Mouse (Mus musculus) liver, adult 2 months (tissue): Measurements from ENCODE around the gene Pagr1a.

Experiments used
- CTCF ChIP-seq: fragments of 200-500 bp; IDR thresholded peaks from 2 replicates; pipeline ENCODE4 v1.5.1; 2011; ENCODE audit warnings: low read depth, low read length, control low read depth
- POLR2A ChIP-seq: fragments of 200-500 bp; IDR thresholded peaks from 2 replicates; pipeline ENCODE4 v1.6.1; 2011; ENCODE audit warnings: low read length, control low read depth; ENCODE audit not compliant: insufficient read depth; ENCODE audit errors: extremely low read depth

DNA sequence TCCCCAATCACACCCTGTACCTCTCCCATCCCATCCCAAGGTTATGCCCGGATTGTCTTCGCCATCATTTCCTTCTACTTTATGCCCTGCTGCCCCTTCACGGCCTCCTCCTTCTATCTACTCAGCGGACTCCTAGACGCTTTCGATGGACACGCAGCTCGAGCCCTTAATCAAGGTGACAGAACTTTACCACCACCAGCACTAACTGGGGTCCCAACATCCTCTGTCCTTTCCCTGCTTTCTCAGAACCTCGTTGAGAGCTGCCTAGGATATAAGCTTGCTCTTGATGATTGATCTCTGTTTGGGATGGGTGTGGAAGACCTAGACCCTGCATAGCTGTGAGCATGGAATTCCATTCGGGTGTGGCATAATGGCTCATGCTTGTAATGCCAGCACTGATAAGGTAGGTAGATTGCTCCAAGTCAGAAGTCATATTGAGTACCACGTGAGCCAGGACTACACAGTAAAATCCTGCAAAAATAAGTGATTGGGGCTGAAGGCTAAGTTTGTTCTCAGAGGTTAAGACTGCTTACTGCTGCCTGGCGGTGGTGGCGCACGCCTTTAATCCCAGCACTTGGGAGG, 40.2 kb downstream of the Pagr1a start:
- TF ChIP-seq CTCF = no peak
- no peak for TF ChIP-seq POLR2A
